Mouse (Mus musculus) T-helper 2 cell (primary cell): ENCODE measurements around the gene Stat5b.

Experiments used
- in situ Hi-C: fragments of 300-600 bp; cut with MboI, MseI; formaldehyde crosslinking; loops from one replicate; pipeline ENCODE4 v1.15.1; 2025; ENCODE audit warnings: high pct_unique_total_duplicates

The Stat5b gene

DNA sequence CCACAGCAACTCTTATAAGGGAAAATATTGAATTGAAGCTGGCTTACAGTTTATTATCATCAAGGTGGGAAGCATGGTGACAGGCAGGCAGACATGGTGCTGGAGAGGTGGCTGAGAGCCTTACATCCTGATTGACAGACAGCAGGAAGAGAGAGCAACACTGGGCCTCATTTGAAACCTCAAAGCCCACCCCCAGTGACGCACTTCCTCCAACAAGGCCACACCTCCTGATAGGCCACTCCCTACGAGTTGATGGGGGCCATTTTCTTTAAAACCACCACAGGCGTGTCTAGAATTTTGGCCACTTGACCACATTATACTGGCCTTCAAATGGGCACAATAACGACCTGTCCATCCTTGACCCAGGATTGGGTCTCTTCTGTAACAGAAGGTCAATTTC, 76.3 kb downstream of the Stat5b start:
- in situ Hi-C loops, result no loop called here

DNA sequence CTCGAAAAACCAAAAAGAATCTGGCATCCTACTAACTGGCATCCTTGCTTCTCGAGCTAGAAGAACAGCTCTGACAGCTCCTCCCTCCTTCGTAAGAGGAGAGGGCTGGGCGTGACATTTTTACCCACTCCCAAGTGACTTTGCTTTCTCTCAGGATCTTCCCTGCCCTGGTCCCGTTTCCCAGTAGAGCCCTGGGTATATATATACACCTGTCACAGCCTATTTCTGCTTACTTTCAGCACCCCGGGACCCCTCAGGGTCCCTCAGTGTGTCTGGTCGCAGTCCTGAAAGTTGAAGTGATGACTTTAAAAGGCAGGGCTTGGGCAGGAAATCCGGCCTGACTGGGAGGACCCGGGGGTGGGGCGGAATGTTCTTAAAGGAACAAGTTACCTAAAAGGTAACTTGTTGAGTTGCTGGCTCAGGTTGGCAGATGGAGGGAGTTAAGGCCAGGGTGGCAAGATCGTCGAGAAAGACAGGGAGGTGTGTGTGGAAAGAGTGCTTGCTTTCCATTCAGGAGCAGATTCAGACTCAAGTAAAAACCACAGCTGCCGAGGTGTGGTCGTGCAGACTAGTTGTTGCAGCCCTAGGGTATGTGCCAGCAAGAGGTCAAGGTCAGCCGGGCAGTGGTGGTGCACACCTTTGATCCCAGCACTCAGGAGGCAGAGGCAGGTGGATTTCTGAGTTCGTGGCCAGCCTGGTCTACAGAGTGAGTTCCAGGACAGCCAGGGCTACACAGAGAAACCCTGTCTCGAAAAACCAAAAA, 79.7 kb downstream of the Stat5b start, which contains the start of gene Ghdc:
Ghdc (minus strand) TSS at position 312 of the 763 bp plus-strand sequence.
- in situ Hi-C loops, result no loop called here

DNA sequence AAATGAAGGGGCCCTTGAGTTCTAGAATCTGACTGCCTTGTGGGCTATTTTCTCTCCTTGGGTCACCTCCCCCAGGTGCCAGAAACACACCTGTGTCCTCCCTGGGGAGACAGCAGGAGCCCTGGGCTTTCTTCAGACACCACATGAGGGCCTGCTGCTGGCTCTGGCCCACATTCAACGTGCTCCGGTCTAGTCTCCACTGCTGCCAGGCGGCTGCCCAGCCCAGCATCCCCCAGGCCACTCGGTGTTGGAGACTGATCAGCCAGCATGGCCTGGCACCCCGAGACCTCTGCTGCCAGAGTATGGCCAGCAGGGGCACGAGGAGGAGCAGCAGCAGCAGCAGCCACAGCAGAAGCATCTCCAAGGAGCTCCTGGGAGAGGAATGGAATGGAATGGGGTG, 80.5 kb downstream of the Stat5b start:
- in situ Hi-C loops, result loop anchor here (5.0 kb wide), 1 partner anchor 32 kb away; no protein-coding TSS in a partner anchor

DNA sequence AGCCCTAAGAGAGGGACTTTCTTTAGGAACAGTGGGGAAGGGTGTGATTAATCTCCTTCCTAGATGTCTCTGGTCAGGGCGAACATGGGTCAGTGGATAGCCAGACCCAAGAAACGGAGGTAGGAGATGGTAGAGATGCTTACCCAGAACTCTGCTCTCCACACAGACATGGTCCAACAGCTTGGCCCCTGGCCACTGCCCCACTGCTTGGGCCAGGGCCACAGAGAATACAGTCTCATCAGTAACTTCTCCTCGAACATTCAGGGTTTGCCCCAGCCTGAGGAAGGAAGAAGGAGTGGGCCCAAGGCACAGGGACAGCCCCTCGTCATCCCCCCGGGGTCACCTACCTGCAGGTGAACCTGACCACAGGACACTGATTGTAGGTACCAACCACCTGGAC, 82.7 kb downstream of the Stat5b start:
- in situ Hi-C loops, result loop anchor here (5.0 kb wide), 1 partner anchor 34 kb away; no protein-coding TSS in a partner anchor

DNA sequence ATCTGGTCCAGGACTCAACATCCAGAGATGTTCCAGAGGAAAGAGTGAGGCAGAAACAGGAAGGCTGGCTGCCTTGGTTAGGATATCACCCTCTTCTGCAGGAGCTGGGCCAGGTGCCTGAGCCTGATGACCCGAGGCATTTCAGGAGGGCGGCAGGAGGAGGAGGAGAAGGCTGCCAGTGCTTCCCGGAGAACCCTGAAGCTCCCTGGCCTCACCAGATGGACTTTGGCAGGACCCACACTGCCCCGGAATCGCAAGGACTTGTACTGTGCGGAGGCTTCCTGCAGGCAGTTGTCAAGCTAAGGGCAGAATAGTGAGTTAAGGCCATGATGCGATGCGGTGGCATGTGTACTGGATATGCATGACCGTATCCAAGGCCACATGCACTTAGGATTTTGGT, 83.8 kb downstream of the Stat5b start:
- in situ Hi-C loops, result loop anchor here (5.0 kb wide), 1 partner anchor 36 kb away; no protein-coding TSS in a partner anchor

DNA sequence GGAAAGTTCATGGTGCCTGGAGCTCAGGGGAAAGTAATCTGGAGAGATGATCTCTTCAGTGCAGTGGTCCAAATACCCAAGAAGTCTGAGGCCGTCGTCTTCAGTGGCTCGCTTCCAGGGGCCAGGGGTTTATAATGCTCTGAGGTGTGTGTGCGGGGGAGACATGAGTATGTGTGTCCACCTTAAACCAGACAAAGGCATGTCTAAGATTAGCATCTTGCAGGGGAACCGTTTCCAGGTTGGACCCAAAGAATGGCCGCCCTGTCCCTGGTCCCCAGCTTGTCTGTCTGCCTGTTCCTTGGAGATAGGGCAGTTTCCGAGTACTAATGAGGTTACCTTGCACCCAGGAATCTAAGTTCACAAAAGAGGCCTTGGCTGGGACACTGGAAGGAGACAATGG, 87.7 kb downstream of the Stat5b start, which contains the start of gene Hcrt:
Hcrt (minus strand) TSS at position 101 of the 400 bp plus-strand sequence.
- in situ Hi-C loops, result no loop called here

DNA sequence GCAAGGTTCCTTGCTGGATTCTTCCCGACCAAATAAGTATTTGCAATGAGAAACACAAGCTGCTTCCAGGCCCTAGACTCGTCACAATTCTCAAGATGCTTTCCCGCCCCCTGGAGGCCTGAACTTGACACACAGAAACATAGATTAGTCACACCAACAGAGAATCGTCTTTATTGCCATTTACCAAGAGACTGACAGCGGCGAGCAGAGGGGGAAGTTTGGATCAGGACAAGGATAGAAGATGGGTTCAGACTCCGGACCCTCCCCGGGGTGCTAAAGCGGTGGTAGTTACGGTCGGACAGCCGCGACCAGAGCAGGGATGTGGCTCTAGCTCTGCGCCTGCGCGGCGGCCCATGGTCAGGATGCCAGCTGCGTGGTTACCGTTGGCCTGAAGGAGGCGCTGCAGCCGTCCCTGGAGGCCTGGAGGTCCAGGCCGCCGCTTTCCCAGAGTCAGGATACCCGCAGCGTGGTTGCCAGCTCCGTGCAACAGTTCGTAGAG, 88.9 kb downstream of the Stat5b start:
- in situ Hi-C loops, result no loop called here

DNA sequence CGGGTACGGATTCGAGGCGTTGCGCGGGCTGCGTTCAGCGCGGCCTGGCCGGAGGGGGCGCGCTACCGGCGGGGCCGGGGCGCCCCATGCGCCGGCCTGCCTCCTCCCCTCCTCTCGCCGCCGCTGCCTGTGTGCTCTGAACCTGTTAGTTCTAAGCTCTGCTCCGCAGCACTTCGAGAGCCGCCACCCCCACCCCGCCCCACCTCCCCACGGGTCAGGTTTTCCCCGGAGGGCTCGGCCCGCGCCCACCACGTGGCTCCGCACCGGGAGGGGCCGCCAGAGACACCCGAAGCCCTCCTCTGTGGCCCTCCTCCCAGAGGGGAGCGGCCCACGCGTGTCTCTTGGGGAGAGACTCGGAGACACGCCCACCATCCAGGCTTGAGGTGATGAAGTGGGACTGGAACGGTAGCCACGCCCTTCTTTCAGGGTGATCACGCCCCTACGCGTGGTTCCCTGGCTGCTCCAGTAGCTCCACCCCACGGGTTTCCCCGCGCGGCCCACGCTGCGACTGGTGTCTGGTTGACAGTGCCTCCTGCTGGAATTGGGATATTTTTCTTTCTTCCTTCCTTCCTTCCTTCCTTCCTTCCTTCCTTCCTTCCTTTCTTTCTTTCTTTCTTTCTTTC, 90.8 kb downstream of the Stat5b start, which contains the start of gene Kcnh4:
Kcnh4 (minus strand) TSS at position 332 of the 623 bp plus-strand sequence.
- in situ Hi-C loops, result no loop called here

DNA sequence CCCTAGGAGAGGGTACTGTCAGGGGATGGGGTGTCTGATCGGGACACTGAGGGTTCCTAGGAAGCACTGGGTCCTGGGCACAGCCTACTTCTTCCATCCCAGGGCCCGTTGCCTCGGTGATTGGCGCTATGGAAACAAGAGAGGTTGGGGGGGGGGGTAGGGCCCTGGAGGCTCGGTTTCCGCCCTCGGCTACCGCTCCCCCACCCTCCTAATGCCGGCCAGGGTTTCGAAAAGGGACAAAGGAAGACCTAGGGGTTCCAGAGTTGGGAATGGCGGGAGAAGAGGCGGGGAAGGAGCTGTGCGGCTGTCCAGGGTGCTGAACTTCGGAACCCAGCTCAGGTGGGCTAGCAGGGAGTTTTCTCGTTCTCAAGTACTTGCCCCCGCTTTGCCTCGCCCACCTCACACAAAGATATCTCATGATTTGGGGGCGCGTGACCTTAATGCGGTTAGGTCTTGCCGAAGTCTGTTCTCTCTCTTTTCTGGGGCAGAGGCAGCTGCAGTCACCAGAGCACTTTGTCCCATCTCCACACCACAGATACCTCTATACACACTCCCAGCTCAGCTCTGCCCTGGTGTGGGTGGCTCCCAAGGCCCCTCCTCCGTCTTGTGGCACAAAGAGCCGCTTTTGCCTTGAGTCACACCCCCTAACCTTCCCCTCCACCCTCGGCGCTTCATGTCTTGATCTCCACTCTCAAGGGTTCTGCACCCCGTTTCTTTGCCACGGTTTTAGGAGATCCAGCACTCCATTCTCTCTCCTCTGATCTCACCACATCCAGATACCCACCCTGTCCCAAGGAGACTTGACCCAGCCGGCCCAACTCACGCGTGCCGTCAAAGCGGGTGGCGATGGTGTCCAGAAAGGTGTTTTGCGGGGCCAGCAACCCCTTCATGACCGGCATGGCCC, 91.6 kb downstream of the Stat5b start:
- in situ Hi-C loops, result no loop called here

DNA sequence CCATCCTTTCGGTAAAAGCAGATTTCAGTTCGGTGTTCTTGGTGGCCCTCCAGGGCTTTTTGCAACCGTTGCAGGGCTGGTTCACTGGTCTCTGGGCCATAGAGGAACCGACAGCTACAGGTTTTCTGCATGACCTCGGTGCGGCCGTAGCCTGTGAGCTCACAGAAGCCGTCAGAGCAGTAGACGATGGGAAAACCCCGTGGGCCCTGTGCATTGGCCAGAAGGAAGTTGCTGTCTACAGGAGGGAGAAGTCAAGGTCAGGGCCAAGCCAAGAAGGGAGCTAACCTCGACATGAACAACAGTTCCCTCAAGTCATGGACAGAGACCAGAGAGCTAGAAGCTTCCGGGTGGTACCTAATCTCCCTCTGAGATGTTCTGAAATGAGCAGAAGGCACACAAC, 93.0 kb downstream of the Stat5b start:
- in situ Hi-C loops, result no loop called here

DNA sequence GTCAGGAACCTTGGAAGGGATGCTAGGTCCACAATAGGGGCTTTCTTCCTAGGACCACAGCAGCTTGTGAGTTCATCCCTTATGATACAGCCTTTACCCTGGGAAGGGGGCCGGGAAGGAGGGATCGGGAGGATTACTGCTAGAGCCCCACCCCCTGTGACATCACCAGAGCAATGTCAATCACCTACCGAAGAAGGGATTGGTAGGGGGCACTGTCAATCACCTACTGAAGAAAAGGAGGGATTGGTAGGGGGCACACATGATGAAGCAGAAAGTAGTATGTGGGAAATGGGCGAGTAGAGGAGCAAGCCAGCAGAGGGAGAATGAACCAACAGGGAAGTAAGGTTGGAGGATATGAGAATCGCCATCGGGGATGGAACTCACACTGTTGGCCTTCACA, 94.0 kb downstream of the Stat5b start:
- in situ Hi-C loops, result no loop called here

DNA sequence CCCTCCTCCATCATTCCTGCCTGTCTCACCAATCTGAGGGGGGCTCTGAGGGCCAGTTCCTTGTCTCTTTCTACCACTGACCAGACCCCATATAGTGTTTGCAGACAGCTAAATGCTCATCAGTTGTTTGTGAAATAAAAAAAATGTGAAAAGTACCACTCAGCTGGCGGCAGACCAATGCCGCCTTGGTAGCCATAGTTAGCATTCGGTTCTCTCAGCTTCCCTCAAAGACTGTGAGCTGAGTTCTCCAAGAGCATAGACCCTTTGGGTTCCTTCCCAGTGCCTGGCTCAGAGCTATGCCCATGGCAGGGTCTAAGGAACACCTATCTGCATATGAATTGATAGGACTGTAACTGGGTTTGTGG, 95.8 kb downstream of the Stat5b start:
- in situ Hi-C loops, result no loop called here

DNA sequence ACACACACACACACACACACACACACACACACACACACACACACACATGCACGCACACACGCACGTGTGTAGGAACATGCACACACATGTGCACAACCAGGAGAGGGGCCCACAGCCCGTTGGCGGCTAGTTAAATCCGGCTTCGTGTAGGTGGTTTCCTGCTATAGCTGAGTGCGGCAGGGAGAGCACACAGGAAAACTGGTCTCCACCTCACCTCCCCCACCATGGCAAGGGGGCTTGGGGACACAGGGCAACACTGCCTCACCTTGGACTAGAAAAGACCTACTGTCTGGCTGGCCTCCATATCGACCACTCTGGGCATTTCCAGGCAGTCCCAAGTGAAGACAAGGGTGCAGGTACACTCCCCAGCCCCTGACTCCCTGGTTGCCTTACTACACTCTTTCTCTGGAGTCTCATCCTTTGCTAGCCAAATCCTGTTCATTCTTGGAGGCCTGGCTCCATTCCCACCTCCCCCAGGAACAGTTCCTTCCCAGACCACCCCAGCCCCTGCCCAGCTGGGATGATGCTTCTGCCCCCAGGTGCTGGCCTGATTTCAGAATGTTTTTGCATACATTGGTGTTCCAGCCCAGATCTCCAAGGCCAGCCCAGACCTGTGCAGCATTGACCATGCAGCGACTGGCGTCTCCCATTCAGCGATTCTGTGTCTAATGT, 96.4 kb downstream of the Stat5b start:
- in situ Hi-C loops, result no loop called here

DNA sequence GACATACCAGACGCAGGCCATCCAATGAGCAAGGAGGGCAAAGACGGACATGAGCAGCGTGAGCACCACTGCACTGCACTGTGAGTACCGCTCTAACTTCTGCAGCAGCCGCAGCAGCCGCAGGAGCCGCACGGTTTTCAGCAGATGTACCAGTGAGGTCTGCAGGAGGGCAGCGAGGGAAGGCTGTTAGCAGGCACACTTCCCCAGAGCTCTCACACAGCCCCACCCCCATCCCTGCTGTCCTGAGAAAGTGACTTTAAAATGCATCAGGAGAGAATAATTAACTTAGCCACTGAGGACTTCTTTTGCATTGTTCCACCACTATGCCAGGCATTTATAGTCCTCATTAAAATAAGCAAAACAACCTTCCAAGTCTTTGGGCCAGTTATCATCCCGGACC, 98.2 kb downstream of the Stat5b start:
- in situ Hi-C loops, result no loop called here

DNA sequence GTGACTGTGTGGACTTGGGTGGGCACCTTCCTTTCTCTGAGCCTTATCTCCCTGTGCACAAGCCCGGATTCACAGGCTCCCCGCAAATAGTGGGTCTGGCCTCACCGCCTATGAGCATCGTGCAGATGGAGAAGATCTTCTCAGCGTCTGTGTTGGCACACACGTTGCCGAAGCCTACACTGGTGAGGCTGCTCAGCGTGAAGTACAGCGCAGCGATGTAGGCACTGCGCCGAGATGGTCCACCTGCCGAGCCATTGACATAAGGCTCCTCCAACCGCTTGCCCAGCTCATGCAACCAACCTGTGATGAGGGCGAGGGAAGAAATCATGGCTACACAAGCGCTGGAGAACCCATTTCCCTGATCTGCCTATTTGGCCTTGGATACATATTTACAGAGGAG, 100.4 kb downstream of the Stat5b start:
- in situ Hi-C loops, result no loop called here

DNA sequence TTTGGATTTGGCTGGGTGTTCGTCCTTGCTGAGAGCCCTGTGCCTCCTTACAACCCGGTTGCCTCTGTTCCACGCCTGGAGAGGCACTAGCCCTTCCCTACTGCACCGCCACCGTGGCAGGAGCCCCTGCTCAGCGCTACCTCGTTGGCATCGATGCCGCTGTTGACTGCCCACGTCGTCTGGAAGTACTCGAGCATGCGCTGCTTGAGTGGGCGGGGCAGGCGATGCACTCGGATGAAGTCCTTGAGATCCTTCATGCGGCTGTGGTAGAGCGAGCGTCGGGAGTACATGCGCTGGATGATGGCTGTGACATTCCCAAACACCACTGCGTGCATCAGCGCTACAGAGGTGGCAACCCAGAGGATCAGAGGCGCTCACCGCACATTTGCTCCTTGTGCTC, 101.1 kb downstream of the Stat5b start:
- in situ Hi-C loops, result no loop called here

DNA sequence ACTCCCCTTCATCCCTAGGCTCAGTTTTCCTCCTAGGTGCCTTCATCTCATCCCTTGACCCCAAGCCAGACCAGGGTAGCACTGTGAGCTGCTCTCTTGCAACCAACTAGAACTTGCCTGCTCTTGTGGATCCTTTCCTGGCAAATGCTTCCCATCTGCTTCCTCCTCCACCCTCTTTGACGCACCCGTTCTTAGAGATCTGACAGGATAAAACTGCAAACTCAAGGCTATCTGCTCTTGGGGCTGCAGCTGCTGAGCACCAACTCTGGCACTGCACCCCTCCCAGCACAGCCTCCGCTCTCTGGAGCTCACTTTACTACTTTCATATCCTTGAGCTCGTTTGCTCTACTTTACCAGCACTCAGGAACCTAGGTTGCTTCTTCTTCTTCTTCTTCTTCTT, 101.9 kb downstream of the Stat5b start:
- in situ Hi-C loops, result no loop called here

DNA sequence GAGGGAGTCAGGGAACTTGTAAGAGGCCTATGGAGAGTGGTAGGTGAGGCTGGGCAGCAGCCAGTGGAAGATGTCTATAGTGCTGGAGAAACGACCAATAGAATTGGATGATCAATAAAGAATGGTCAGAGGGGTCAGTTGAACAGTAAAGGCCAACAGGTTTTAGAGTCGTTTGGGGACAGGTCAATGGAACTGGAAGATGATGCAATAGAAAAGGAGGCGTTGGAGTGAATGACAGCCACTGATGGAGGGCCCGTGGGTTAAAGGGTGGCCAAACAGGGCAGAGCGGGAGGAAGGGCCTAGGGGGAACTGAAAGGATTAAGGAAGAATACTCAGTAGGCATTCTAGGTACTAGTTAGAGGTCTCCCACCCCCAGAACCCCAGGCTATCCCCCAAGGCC, 103.4 kb downstream of the Stat5b start:
- in situ Hi-C loops, result no loop called here

DNA sequence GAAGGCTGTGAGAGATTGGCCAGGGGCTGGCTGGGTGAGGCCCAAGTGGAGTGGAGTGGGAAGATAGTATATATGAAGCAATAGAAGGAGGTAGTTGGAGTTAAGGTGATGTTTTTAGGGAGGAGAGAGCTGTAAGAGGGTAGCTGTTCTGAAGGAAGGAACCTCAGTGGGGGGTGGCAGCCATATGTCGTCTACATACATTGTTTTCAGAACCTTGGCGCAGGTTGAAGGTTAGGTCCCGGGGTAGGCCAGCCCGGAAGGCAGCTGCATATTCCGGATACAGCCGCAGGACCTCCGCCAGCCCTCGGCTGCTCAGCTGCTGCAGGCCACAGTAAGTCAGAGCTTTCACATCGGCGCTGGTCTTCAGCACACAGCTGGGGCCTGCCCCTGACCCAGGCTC, 104.0 kb downstream of the Stat5b start:
- in situ Hi-C loops, result no loop called here

DNA sequence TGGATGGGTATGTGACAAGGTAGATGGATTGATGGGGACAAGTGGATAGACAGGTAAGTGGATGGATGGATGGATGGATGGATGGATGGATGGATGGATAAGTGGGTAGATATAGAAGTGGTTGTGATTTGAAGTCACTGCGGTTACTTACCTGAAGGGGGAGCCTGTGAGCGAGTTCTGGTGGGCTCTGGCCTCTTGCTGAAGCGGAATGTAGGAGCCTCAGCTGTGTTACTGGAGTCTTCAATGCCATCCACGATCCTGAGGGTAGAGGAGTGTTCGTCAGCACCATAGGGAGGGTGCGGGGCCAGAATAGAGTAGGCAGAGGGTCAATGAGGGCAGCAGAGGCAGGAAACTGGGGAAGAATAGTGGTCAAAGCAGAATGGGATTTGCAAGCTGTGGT, 105.4 kb downstream of the Stat5b start:
- in situ Hi-C loops, result no loop called here

DNA sequence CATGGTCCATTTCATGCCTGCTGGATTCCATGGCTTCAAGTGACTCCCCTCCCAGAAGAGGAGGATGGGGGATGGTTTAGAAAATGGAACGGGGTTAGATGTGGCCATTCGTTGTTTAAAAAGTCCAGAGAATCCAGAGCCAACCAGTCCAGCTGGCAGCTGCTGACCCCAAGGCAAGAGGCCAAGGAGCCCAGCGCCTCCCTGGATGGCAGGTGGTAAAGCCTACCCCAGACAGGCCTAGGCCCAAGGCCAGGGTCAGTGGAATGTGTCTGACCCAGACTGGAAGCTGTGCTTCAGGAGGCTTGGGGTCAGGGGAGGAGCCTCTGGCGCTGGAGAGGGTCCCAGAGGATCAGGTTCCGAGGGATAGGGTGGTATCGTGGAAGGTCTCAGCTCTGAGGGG, 109.2 kb downstream of the Stat5b start:
- in situ Hi-C loops, result no loop called here
